ENCODE assay signal across 9 mouse cellular contexts in the genomic region with DNA sequence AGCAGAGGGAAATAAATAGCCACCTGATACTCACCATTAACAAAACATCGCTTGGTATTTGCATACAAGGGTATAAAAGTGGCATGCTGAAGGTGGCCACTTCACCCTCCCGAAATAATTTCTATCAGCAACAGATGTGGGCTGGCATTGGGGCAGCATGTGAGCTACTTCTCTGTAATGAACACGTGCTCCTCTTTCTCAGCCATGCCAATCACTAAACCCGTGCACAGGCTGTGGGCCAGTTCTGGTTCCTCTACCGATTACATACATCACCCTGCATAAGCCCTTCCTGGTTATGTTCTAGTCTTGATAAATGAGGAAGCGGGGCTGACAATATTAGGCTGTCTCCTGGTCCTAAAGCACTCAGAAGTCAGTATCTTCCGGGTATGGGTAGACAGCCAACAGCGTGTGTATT. TPM values are rescaled to one million over a fixed set of nuclear protein-coding genes. Genes with fewer than 3 reads are reported as not detected.
DNase-seq lines count a peak whose midpoint lies in the region; ATAC-seq lines count a peak whose summit lies in the region.
"Had no signal": no experiment of that assay in that cellular context is flagged by ENCODE, and none has a peak within 500 bp of the region (broad histone marks: within the 10 kb centered on the region; RNA-seq: fewer than 3 reads in every experiment).

No protein-coding gene starts in this region.

- peak; percentile 89 for DNase-seq in A20 (ENCODE audit: low read depth, low spot score)
- peak; percentile 19 to 33 for DNase-seq in heart, postnatal 14 days
- peak; percentile 27 to 44 for DNase-seq in lung, postnatal 4 days
- DNase-seq in urinary bladder, adult 18-20 months (ENCODE audit: low spot score in 2 of 2) = no peak
- no peak for DNase-seq in kidney, postnatal 36 days
- DNase-seq in right cerebral cortex, postnatal 14 days = no peak
- no peak for DNase-seq in thymus, postnatal 36 days
- DNase-seq: right cerebral cortex, postnatal 25 days had no signal

- peak; percentile 18 for ATAC-seq in CD4-positive, CD25-positive, alpha-beta regulatory T cell, adult 4 months

- intact Hi-C loops in heart, postnatal 14 days (cut with DNase I) = no loop called here

RNA-seq across cellular contexts. Expression of a gene that starts 25.2 kb away (rescaled TPM):
- 10 to 100 TPM; 10.6 to 12.2 TPM for polyA plus RNA-seq in CD4-positive, CD25-positive, alpha-beta regulatory T cell, adult 4 months (2017; shearing (Covaris generic))
- 10 to 100 TPM; 17.2 to 19.6 TPM for total RNA-seq in heart, postnatal 14 days (2021)

Comparison
In these comparisons a context has a peak if more than half of its experiments do, and no peak if none do; other contexts are left out.
1. DNase-seq: peak in A20 (single experiment), heart, postnatal 14 days (2 of 2) and lung, postnatal 4 days (2 of 2); none in urinary bladder, adult 18-20 months (0 of 2), kidney, postnatal 36 days (0 of 2), right cerebral cortex, postnatal 14 days (single experiment) and thymus, postnatal 36 days (0 of 2).